Mouse (Mus musculus) bone marrow macrophage, adult 2 months (primary cell): ENCODE measurements around the gene BC049352. TPM values are rescaled to one million over a fixed set of nuclear protein-coding genes. Genes with fewer than 3 reads are reported as not detected.

Experiments
- H3K27ac ChIP-seq: 2 replicates; pipeline ENCODE4 v1.5.1; 2012; ENCODE audit warnings: low read depth, low read length; ENCODE audit not compliant: insufficient read depth
- H3K4me1 ChIP-seq: 2 replicates; pipeline ENCODE4 v1.6.1; 2012; ENCODE audit warnings: low read length; ENCODE audit not compliant: control insufficient read depth, insufficient read depth
- H3K4me3 ChIP-seq: 2 replicates; pipeline ENCODE4 v1.5.1; 2012; ENCODE audit warnings: mild to moderate bottlenecking, low read length, moderate library complexity; ENCODE audit not compliant: insufficient read depth
- CTCF ChIP-seq: IDR thresholded peaks from 2 replicates; pipeline ENCODE4 v1.5.1; 2012; ENCODE audit warnings: low read depth, mild to moderate bottlenecking, low read length, moderate library complexity
- POLR2A ChIP-seq: IDR thresholded peaks from 2 replicates; pipeline ENCODE4 v1.6.1; 2012; ENCODE audit warnings: mild to moderate bottlenecking, low read depth, low read length, borderline replicate concordance
- polyA plus RNA-seq: library from polyadenylated mRNA; stranded (reverse); fragments of >200 nt; gene quantifications from 2 replicates; pipeline ENCODE4 v1.2.4, GENCODE M21; 2012; ENCODE audit not compliant: missing spikeins, insufficient read depth, insufficient read length

Gene BC049352
- 2.6 and 3.7 TPM in 2 replicates for polyA plus RNA-seq

DNA sequence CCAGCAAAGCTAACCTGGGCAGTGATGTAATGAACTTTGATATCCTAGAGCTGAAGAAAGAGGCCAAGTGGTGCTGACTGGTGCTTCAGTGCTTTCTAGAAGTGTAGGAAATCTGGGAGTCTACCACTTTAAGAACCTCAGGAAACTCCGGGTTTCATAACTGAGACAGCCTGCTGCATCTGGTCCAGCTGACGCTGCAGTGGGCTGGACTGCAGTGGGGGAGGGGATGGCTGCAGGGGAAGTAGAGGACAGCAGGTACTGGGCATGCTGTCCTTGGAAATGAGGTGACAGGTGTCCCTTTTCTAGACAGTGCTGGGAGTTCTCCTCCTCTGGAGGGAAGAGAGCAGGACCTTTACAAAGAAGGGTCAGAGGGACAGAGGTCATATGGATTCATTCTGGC is at the start of gene BC049352:
Gene BC049352, plus strand, starts transcription at position 238 of the 400 bp plus-strand sequence.
- Histone ChIP-seq H3K27ac (no peak within 1 kb of the TSS), H3K4me3 (no peak within 1 kb of the TSS), H3K4me1 (peaks cover 13% of the 10 kb centered on the region)
- no peak for TF ChIP-seq POLR2A
- TF ChIP-seq CTCF = no peak

DNA sequence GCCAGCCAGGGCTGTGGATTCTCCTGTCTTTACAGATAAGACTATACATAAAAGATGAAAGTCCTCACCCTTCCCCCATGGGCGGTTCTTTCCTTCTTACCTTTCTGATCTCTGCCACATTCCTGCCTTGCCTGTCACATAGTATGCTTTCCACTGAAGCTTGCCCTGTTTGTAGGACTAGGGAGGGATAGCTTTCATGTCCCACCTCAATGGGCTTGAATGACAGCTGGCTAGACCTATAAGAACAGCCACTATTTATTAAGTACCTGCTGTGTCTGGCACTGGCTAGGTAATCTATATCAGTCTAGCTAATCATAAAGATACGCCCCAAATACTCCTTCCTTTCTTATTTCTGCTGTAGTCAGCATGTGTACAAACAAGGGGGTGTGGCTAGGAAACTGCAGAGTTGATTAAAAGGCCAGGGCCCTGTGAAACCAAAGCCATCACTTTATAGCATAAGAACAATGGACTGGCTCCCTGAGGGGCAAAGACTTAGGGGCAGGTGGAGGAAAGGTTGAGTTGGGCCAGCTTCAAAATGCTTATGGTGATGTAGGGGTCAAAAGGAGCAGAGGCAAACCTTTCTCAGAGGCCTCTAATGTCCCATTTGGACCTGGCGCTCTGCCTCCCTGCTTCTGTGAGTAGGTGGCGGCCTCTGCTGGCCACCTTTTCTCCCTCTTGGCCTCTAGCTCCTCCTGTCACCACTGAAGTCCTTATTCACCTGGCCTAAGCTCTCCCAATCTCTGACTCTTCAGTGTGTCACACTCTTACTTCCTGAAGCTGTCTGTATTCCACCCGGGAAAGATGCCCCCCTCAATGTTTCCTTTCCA is 48.1 kb upstream of the BC049352 start:
- Histone ChIP-seq H3K4me1 (no peaks in the 10 kb centered on the region), H3K4me3 (no peak overlapping the region), H3K27ac (no peak overlapping the region)
- TF ChIP-seq POLR2A = no peak
- TF ChIP-seq CTCF = no peak

DNA sequence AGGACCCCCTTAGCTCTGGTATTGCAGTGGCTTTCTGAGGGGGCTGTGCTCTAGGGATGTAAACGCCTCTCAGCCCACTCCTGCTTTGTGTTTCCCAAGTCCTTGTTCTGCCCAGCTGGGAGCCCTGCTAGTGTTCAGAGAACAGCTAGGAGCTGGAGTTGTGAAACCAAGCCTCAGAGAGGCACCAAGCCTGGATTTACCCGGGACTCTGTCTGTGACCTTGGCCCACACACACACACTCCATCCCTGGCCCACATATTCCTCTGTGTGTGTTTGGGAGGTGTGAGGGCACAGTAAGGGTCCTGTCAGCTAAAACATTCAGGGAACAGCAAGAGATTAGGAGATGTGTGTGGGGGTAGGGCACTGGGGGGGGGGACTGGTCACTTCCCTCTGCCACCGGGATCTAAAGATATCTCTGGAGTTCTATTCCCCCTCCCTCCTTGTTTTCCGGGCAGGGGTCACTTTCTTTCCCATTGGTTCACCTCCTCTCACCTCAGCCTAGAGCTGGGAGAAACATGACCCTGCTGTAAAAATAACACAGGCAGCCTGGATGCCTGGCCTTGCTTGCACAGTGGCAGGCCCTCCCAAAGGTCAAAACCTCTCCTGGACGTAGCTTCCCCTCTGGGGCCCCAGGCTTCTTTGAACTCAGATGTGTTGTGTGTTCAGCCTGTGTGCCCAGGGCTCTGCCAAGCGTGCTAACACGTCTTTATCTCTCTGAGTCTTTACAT is 45.2 kb upstream of the BC049352 start:
- H3K4me3 ChIP-seq = no peak overlapping the region
- H3K4me1 ChIP-seq = no peaks in the 10 kb centered on the region
- no peak for TF ChIP-seq CTCF
- TF ChIP-seq POLR2A = no peak
- H3K27ac ChIP-seq = no peak overlapping the region

DNA sequence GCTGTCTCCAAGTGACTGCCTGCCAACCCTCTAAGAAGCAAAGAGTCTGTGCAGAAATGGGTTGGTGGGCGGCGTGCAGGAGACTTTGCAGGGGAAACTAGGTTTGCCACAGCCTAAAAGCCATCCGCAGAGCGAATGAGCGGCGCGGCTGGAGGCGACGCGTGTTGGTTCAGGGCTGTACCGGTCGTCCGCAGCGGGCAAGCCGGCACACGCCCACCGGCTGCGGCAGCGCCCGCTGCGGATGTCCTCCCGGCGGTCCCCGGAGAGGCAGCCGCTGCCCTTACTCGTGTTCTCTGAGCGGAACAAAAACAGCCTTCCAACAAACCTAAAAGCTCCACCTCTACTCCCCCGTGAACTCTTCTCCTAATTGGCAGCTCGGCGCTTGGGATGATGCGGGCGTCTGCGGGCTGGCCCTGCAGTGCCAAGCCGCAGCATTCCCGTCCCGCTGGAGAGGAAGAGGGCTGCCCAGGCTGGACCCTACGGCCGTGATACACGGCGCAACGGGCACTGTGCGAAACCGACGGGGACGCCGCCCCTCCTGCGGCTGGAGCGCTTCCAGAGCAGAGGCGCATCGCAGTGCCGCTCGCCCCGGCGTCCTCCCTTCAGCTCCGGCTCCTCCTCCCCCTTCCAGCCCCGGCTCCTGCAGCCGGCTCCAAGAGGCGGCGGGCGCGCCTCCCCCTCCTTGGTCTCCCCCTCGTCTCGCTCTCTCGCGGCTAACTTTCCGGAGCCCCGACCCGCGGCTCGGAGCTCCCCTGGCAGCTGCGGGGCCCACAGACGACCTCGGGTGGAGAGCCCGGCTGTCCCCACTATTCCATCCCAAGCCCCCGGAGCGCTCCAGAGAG is 43.4 kb upstream of the BC049352 start, which contains the start of gene Scn4b:
Gene Scn4b, plus strand, starts transcription at position 205 of the 842 bp plus-strand sequence.
- TF ChIP-seq CTCF (no peak), POLR2A (no peak)
- no peaks in the 10 kb centered on the region for H3K4me1 ChIP-seq
- no peak within 1 kb of the TSS for H3K4me3 ChIP-seq
- H3K27ac ChIP-seq = no peak within 1 kb of the TSS

DNA sequence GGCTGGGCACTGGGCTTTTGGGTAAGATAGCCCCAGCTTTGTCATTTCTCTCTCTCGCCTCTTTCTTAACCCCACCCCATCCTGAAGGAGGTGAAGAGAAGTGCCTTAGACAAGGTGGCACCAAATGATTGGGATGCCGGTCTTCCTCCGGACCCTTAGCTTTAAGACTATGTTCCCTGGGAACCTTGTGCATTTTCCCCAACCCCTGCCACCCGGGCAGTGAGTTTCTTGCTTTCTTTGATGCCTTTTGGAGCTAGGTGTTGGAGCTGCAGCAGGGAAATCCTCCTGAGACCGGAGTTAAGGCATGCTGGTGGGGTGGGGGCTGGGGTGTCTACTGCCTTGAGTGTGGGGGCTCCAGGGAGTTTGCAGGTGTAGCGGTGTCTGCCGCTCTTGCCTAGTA is 42.7 kb upstream of the BC049352 start:
- Histone ChIP-seq H3K4me1 (no peaks in the 10 kb centered on the region), H3K4me3 (no peak overlapping the region), H3K27ac (no peak overlapping the region)
- TF ChIP-seq POLR2A = no peak

DNA sequence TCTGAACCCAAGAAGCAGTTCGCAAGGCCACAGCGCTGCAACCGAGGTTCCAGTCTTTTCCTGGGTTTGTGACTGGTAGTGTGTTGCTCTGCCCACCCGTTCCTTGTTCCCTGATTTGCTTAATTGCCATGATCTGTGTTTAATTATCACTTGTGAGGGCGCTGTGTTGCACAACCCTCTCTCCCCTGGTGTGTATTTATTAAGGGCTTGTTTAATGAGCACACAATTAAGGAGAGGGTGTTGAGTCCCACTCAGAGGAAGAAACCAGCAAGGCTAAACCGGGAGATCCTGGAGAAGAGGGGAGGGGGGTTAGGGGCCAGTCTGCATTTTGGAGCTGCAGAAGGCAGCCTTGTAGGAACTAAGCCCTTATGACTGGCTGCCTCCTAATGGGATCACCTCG is 40.9 kb upstream of the BC049352 start:
- H3K4me1 ChIP-seq = no peaks in the 10 kb centered on the region
- H3K27ac ChIP-seq = no peak overlapping the region
- no peak for TF ChIP-seq CTCF
- no peak for TF ChIP-seq POLR2A
- no peak overlapping the region for H3K4me3 ChIP-seq

DNA sequence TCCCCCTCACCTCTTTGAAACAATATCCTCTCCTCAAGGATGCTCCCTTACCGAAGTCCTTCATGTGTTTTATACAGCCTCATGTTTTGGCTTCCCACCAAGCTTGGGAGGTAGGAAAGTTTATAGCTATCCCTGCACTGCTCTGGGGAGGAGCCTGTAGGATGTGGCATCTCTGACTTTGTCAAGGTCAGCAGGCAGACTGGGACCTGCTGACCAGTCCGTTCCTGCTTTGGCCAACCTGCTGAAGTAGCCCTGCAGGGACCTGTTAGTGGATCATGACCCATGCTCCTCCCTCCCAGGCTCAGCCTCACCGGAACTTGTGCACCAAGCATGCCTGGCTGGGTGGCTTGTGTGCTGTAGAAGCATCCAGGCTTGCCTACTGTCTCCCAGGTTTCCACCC is 39.1 kb upstream of the BC049352 start:
- H3K4me3 ChIP-seq = no peak overlapping the region
- no peak overlapping the region for H3K27ac ChIP-seq
- H3K4me1 ChIP-seq = no peaks in the 10 kb centered on the region
- no peak for TF ChIP-seq CTCF
- TF ChIP-seq POLR2A = no peak

DNA sequence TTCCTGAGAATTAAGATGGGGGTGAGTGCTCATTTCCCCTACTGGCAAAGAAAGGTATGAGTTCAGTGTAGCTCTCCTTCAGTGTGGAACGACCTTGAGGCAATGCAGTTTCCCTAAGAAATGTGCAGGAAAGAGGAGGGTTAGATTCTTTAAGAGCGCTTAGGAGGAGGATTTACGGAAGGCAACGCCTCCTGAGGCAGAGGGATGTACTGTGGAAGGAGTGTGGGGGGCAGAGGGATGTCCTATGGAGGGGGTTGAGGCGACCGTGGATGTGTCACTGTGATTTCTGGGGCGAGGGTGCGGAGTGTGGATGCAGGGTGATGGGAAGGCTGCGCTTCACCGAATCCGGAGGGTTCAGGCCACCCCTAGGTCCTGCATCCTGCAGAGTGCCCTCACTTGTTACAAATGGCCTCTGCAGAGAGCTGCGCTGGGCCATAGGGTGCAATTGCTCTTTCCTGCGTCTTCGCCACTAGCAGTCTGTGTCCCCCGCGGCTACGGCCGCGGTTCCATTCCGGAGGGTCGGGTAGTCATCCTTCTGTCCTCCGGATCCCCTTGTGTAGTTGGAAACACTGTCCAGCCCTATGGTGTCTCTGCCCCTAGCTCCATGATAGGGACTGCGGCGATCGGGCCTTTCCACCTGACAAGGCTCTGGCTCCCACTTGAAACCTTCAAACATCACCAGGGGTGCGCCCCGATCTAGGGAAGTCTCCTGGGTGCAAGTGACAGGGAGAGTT is 36.1 kb upstream of the BC049352 start:
- no peak overlapping the region for H3K4me3 ChIP-seq

DNA sequence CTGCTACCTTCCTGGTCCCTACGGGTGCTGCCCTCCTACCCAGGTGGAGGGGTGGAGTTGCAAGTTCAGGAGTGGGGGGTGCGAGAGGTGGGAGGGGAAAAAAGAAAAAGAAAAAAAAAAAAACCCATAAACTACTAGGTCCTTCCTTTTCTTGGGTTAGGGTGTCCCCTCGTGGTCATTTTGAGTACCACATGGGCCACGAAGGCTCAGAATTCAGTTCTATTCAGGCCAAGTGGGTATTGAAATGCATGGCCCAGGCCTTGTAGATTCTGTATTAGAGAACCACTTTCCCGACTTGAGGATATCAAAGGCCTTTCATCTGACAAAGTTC is 35.6 kb upstream of the BC049352 start:
- H3K4me3 ChIP-seq = no peak overlapping the region
- H3K4me1 ChIP-seq = no peaks in the 10 kb centered on the region
- no peak overlapping the region for H3K27ac ChIP-seq
- TF ChIP-seq POLR2A = no peak
- peak; percentile 88 for TF ChIP-seq CTCF

More for the DNA sequence above, 36.1 kb upstream of the BC049352 start:
- TF ChIP-seq POLR2A (no peak), CTCF (no peak)
- H3K27ac ChIP-seq = no peak overlapping the region
- no peaks in the 10 kb centered on the region for H3K4me1 ChIP-seq
